Mouse (Mus musculus): Measurements from ENCODE around the gene Leap2. TPM values are rescaled to one million over a fixed set of nuclear protein-coding genes. Genes with fewer than 3 reads are reported as not detected.

Leap2 gene
- total RNA-seq (2021), result not detected
- long read RNA-seq, experiment 1, result 0 reads
- long read RNA-seq, experiment 2, result 0 reads

GRCm38 (mm10) chr11:53423036-53423435, at the start of gene Leap2:
Gene Leap2 (minus strand): TSS chr11:53423170.
- no peak for DNase-seq

- no peak for DNase-seq
Measured at GRCm38 (mm10) chr11:53472709-53473108, 49.7 kb upstream of the Leap2 start.

- peak; percentile 91 to 92 for DNase-seq
Measured at GRCm38 (mm10) chr11:53469968-53470695, 47.2 kb upstream of the Leap2 start, which contains the start of gene Gm9837. Gene Gm9837 (minus strand): TSS chr11:53470479.

GRCm38 (mm10) chr11:53469294-53469967, 46.5 kb upstream of the Leap2 start:
- peak in 1 of 2 experiments; percentile 39 for DNase-seq

GRCm38 (mm10) chr11:53466231-53466971, 43.4 kb upstream of the Leap2 start:
- peak; percentile 83 to 90 for DNase-seq

GRCm38 (mm10) chr11:53463551-53464424, 40.8 kb upstream of the Leap2 start:
- peak; percentile 31 to 43 for DNase-seq

- peak in 1 of 2 experiments; percentile 20 for DNase-seq
Measured at GRCm38 (mm10) chr11:53461727-53462126, 38.8 kb upstream of the Leap2 start.

- DNase-seq, result no peak
Measured at GRCm38 (mm10) chr11:53460192-53460591, 37.2 kb upstream of the Leap2 start.

GRCm38 (mm10) chr11:53458996-53459395, 36.0 kb upstream of the Leap2 start:
- DNase-seq, result no peak

GRCm38 (mm10) chr11:53457372-53457954, 34.5 kb upstream of the Leap2 start:
- DNase-seq, result peak in 1 of 2 experiments; percentile 25

GRCm38 (mm10) chr11:53456474-53457371, 33.8 kb upstream of the Leap2 start, which contains the start of the genes Gm10447 and Shroom1:
Gene Gm10447 (minus strand): TSS chr11:53457110.
Gene Shroom1 (plus strand): TSS chr11:53457205.
- peak; percentile 70 to 81 for DNase-seq

GRCm38 (mm10) chr11:53453031-53453430, 30.1 kb upstream of the Leap2 start:
- no peak for DNase-seq

- DNase-seq, result peak; percentile 53 to 59
Measured at GRCm38 (mm10) chr11:53452396-53452795, 29.4 kb upstream of the Leap2 start.

- DNase-seq, result no peak
Measured at GRCm38 (mm10) chr11:53451361-53451760, 28.4 kb upstream of the Leap2 start.

- no peak for DNase-seq
Measured at GRCm38 (mm10) chr11:53450070-53450705, 27.2 kb upstream of the Leap2 start.

- peak; percentile 83 to 86 for DNase-seq
Measured at GRCm38 (mm10) chr11:53448529-53448928, 25.6 kb upstream of the Leap2 start.

GRCm38 (mm10) chr11:53447996-53448395, 25.0 kb upstream of the Leap2 start:
- DNase-seq, result no peak

GRCm38 (mm10) chr11:53446183-53446582, 23.2 kb upstream of the Leap2 start:
- no peak for DNase-seq

- peak; percentile 60 to 63 for DNase-seq
Measured at GRCm38 (mm10) chr11:53445562-53445961, 22.6 kb upstream of the Leap2 start.
